Mouse (Mus musculus) intestine, postnatal 0 days (tissue): ENCODE measurements at regions not wholly inside any gene's neighbourhood (a gene's known extent, or its start where the extent isn't known, plus 50 kb on each side); places are given as distances from the start of the nearest gene placed in this dataset.
A peak's percentile ranks its signal among the peaks of the same experiment; 100 is the strongest.

Experiments used
- ATAC-seq: fragments of 200-750 bp; cut with Nextera tagmentation; 2 replicates; pipeline ENCODE4 v1.8.0; 2017; ENCODE audit warnings: mild to moderate bottlenecking, moderate TSS enrichment, moderate library complexity
- H3K27ac ChIP-seq: fragments of 300-500 bp; sonication (generic); 2 replicates; pipeline ENCODE4 v1.5.1; 2014; ENCODE audit warnings: mild to moderate bottlenecking, low read depth, low read length, moderate library complexity
- H3K27me3 ChIP-seq: fragments of 300-500 bp; sonication (generic); replicated peaks from 2 replicates; pipeline ENCODE4 v1.6.1; 2014; ENCODE audit warnings: low read length, mixed read lengths; ENCODE audit not compliant: control insufficient read depth, insufficient read depth
- H3K36me3 ChIP-seq: fragments of 300-500 bp; sonication (generic); 2 replicates; pipeline ENCODE4 v1.6.1; 2014; ENCODE audit warnings: mild to moderate bottlenecking, moderate library complexity; ENCODE audit not compliant: control insufficient read depth, insufficient read depth
- H3K4me1 ChIP-seq: fragments of 300-500 bp; sonication (generic); replicated peaks from 2 replicates; pipeline ENCODE4 v1.6.1; 2014; ENCODE audit warnings: antibody characterized with exemption, low read length, mixed read lengths; ENCODE audit not compliant: control insufficient read depth, insufficient read depth
- H3K4me2 ChIP-seq: fragments of 300-500 bp; sonication (generic); replicated peaks from 2 replicates; pipeline ENCODE4 v1.6.1; 2014; ENCODE audit warnings: low read depth, mild to moderate bottlenecking, moderate library complexity
- H3K4me3 ChIP-seq: fragments of 300-500 bp; sonication (generic); 2 replicates; pipeline ENCODE4 v1.5.1; 2014; ENCODE audit warnings: low read depth, low read length
- H3K9ac ChIP-seq: fragments of 300-500 bp; sonication (generic); 2 replicates; pipeline ENCODE4 v1.6.1; 2014; ENCODE audit warnings: mild to moderate bottlenecking, low read depth, low read length
- H3K9me3 ChIP-seq: fragments of 300-500 bp; sonication (generic); 2 replicates; pipeline ENCODE4 v1.6.1; 2016; ENCODE audit warnings: mixed run types; ENCODE audit not compliant: control insufficient read depth
- CTCF ChIP-seq: sonication (generic); IDR thresholded peaks from 2 replicates; pipeline ENCODE4 v1.5.1; 2016; ENCODE audit warnings: low read depth, mild to moderate bottlenecking, control low read depth, antibody characterized with exemption, moderate library complexity
- WGBS: fragments of 180-500 bp; shearing (Covaris S2); extraction: QIAGEN DNeasy Blood & Tissue Kit; methylation state at CpG from one replicate; pipeline ENCODE4 v1.1.7; 2014; 5-methylcytosine and 5-hydroxymethylcytosine counted together

GRCm38 (mm10) chr10:118699292-118699691, 170.7 kb downstream of the Dyrk2 start:
- Histone ChIP-seq H3K9me3 (no peaks in the 10 kb centered on the region), H3K4me1 (no peaks in the 10 kb centered on the region), H3K4me2 (no peak overlapping the region), H3K36me3 (no peaks in the 10 kb centered on the region), H3K4me3 (no peak overlapping the region), H3K27ac (no peak overlapping the region), H3K9ac (no peak overlapping the region), H3K27me3 (no peaks in the 10 kb centered on the region)
- 69% methylated on average over 3 of the region's 3 CpGs for WGBS
- no peak for TF ChIP-seq CTCF
- ATAC-seq: no peak

DNA sequence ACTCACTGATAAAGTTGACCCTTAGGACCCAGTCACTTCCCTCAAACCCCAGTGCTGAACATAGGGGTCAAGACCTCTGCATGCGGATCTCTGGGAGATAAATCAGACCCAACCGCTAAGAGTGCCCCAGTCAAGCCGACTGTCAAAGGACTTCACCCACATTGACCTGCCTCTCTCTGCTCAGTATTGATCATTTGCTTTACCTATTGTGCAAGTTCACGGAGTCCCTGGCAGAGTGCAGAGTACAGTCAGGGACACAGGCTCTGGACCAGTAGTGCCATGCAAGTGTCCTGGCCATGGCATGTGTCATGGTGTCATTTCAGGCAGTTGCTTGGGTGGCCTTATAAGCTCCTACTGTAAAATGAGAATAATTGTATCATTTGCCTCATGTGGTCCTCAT, 169.9 kb downstream of the Dyrk2 start:
- Histone ChIP-seq H3K9ac (no peak overlapping the region), H3K4me2 (no peak overlapping the region), H3K9me3 (0 out of 2 replicates have a peak, but pooled peaks cover under 1% of the 10 kb centered on the region), H3K27me3 (no peaks in the 10 kb centered on the region), H3K27ac (no peak overlapping the region), H3K36me3 (no peaks in the 10 kb centered on the region), H3K4me3 (no peak overlapping the region), H3K4me1 (no peaks in the 10 kb centered on the region)
- ATAC-seq: no peak
- 85% methylated on average over 4 of the region's 4 CpGs for WGBS
- no peak for TF ChIP-seq CTCF

DNA sequence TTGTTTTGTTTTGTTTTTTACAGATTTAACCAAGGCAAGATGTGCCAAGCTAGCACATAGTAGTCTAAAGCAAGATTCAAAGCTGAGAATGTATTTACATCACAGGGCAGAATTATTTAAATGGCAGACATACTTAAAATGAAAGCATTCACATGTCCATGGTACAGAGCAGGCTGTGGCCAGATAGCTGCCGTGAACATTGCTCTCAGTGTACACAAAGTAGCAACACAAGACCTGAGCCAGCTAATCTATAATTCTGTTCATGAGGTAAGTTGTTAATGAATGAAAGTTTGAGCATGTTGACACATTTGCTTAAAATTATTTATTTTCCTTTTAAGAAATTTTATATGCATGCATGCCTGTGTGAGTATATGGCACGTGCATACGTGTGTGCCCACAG, 164.0 kb downstream of the Dyrk2 start:
- ATAC-seq: no peak

DNA sequence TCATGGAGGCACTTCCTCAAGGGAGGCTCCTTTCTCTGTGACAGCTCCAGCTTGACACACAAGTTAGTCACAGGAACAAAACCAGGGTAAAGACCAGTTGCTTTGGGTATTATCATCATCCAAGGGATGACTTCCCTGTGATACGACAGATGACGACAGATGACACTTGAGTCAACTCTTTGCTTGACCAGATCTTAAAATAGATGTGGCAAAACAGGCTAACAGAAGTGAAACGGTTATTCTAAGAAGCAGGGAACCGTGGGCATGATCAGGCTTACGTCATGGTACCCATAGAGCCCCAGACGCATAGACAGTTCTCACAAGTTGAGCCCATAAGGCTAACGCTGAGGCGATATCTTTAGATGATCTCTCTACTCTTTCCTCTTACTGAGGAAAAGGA, 160.3 kb downstream of the Dyrk2 start:
- WGBS: 94% methylated on average over 8 of the region's 8 CpGs
- Histone ChIP-seq H3K9me3 (0 out of 2 replicates have a peak, but pooled peaks cover 5% of the 10 kb centered on the region), H3K4me2 (no peak overlapping the region), H3K9ac (no peak overlapping the region), H3K27me3 (no peaks in the 10 kb centered on the region), H3K36me3 (no peaks in the 10 kb centered on the region), H3K4me3 (no peak overlapping the region), H3K4me1 (no peaks in the 10 kb centered on the region), H3K27ac (no peak overlapping the region)
- ATAC-seq: no peak
- no peak for TF ChIP-seq CTCF

More for the DNA sequence above, 164.0 kb downstream of the Dyrk2 start:
- Histone ChIP-seq H3K9me3 (0 out of 2 replicates have a peak, but pooled peaks cover 5% of the 10 kb centered on the region), H3K27me3 (no peaks in the 10 kb centered on the region), H3K27ac (no peak overlapping the region), H3K4me3 (no peak overlapping the region), H3K4me1 (no peaks in the 10 kb centered on the region), H3K36me3 (no peaks in the 10 kb centered on the region), H3K9ac (no peak overlapping the region), H3K4me2 (no peak overlapping the region)
- no peak for TF ChIP-seq CTCF
- 85% methylated on average over 3 of the region's 3 CpGs for WGBS

DNA sequence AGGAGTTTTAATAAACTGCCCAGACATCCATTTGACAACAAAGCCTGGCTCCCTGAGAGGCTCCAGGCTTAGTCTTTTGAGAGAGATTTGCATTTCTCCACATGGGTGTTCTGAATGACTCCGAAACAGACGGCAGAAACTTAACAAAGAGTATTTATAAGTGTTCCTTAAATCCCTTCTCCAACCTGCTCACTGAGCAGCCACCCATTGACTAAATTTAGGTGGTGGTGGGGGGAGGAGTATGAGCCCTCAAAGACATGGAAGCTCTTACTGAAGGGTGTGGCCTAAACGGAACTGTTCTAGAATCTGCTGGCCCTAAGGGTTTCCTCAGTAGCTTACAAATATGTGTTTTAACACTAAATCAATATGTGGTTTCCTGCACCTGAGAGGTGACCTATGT, 158.5 kb downstream of the Dyrk2 start:
- TF ChIP-seq CTCF: no peak
- Histone ChIP-seq H3K4me3 (no peak overlapping the region), H3K27me3 (no peaks in the 10 kb centered on the region), H3K27ac (no peak overlapping the region), H3K36me3 (no peaks in the 10 kb centered on the region), H3K4me2 (no peak overlapping the region), H3K9ac (no peak overlapping the region), H3K4me1 (no peaks in the 10 kb centered on the region), H3K9me3 (no peaks in the 10 kb centered on the region)
- 71% methylated on average over 3 of the region's 3 CpGs for WGBS
- no peak for ATAC-seq

DNA sequence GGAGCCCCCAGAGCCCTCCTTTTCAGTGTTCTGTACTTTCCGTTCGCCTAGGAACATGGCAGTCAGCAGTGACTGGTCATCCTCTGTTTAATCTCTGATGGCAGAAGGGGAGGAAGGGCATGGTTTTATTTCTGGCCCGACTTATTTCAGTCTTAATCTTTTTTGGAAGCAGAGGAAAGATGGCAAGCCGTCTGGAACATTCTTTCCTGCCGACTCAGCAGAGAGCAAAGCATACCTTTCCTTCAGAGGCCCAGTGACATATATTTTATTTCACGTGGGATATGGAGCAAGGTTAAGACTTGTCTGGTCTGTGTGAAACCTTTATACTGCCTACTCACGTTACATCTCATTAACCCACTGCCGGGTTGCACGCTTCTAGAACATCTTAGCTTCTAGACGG, 158.1 kb downstream of the Dyrk2 start:
- Histone ChIP-seq H3K4me2 (no peak overlapping the region), H3K9me3 (no peaks in the 10 kb centered on the region), H3K9ac (no peak overlapping the region), H3K4me3 (no peak overlapping the region), H3K27ac (no peak overlapping the region), H3K27me3 (no peaks in the 10 kb centered on the region), H3K4me1 (no peaks in the 10 kb centered on the region), H3K36me3 (no peaks in the 10 kb centered on the region)
- 79% methylated on average over 10 of the region's 10 CpGs for WGBS
- ATAC-seq: no peak
- TF ChIP-seq CTCF: no peak

- no peaks in the 10 kb centered on the region for H3K27me3 ChIP-seq
- no peaks in the 10 kb centered on the region for H3K9me3 ChIP-seq
- no peak overlapping the region for H3K27ac ChIP-seq
- peak; percentile 77 for ATAC-seq
- H3K4me1 ChIP-seq: no peaks in the 10 kb centered on the region
- H3K36me3 ChIP-seq: no peaks in the 10 kb centered on the region
- 43% methylated on average over 6 of the region's 6 CpGs for WGBS
- no peak overlapping the region for H3K9ac ChIP-seq
- H3K4me3 ChIP-seq: no peak overlapping the region
- H3K4me2 ChIP-seq: no peak overlapping the region
- no peak for TF ChIP-seq CTCF
Measured at GRCm38 (mm10) chr10:118712951-118713350, 157.1 kb downstream of the Dyrk2 start.
